Comparison of ENCODE assay signal across 13 mouse cellular contexts in the genomic region with DNA sequence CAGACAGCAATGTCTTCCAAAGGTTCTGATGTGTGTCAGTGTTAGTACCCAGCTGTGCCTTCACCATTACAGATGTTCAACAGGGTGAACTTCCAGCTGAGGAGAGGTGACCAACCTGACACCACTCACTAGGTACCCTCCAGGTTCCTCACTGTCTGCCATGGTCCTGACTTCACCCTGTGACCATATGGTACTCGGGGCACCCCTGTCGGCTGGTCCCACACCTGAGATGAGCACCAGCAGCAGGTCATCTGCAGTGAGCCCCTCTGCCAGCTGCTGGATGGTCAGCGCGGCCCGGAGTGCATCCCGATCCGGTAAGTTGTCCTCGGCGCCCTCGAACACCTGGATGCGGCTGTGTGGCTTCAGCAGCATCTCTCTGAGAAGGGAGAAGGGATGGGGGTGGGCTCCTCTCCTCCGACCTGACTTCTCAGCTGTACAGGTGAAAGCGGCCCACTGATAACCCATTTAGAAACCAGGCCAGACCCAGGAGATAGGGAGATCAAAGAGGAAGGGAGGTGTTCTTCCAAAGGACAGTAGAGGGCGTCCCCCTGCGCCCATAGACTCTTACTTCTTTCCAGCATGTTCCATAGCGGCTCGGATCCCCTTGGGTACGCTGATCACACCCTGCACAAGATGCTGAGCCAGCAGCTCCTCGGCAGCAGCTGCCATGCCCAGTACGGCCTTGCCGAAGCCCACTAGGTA. TPM values are rescaled to one million over a fixed set of nuclear protein-coding genes. Genes with fewer than 3 reads are reported as not detected.
DNase-seq lines count a peak whose midpoint lies in the region; ATAC-seq and TF ChIP-seq lines count a peak whose summit lies in the region.
"Had no signal": no experiment of that assay in that cellular context is flagged by ENCODE, and none has a peak within 500 bp of the region (broad histone marks: within the 10 kb centered on the region; RNA-seq: fewer than 3 reads in every experiment).

No protein-coding gene starts in this region.

- peak; percentile 29; the same call in 1 of the 2 replicates for TF ChIP-seq CTCF in intestine, postnatal 0 days (IDR thresholded peaks at IDR 0.05; ENCODE audit: low read depth)
- TF ChIP-seq CTCF in liver, postnatal 0 days (IDR thresholded peaks at IDR 0.05; ENCODE audit: low read depth), result peak; percentile 53

- ATAC-seq in intestine, postnatal 0 days, result no peak
- ATAC-seq in intestine, embryonic 15.5 days, result no peak
- ATAC-seq in forebrain, embryonic 12.5 days (ENCODE audit: low FRiP score), result peak; percentile 12; the same call in 1 of the 2 replicates
- ATAC-seq in liver, postnatal 0 days, result peak; percentile 8
- ATAC-seq in megakaryocyte progenitor cell, adult 5-6 weeks (replicated peaks; ENCODE audit: poor library complexity), result no peak

- H3K4me2 ChIP-seq in intestine, postnatal 0 days (replicated peaks; ENCODE audit: low read depth), result peak overlapping the region; percentile 46
- no peak overlapping the region for H3K4me2 ChIP-seq in intestine, embryonic 15.5 days (replicated peaks)
- H3K4me2 ChIP-seq in forebrain, embryonic 12.5 days, result no peak overlapping the region
- H3K4me2 ChIP-seq in liver, postnatal 0 days (ENCODE audit: low read depth, low read length), result peak overlapping the region; percentile 52
- H3K4me2 ChIP-seq: limb, embryonic 13.5 days; midbrain, embryonic 12.5 days had no signal

- no peaks in the 10 kb centered on the region for H3K9me3 ChIP-seq in intestine, postnatal 0 days (ENCODE audit: control insufficient read depth)
- H3K9me3 ChIP-seq in intestine, embryonic 15.5 days, result no peaks in the 10 kb centered on the region
- H3K9me3 ChIP-seq in forebrain, embryonic 12.5 days, result no peaks in the 10 kb centered on the region
- H3K9me3 ChIP-seq in liver, postnatal 0 days (ENCODE audit: low read length), result no peaks in the 10 kb centered on the region
- H3K9me3 ChIP-seq: embryonic facial prominence, embryonic 10.5 days; limb, embryonic 13.5 days; midbrain, embryonic 12.5 days had no signal

- DNase-seq in kidney, adult 9 months, result peak; percentile 72
- DNase-seq in liver, postnatal 0 days, result no peak
- no peak for DNase-seq in cerebellum, adult 11 months
- DNase-seq in layer of hippocampus, adult 11-12 months (ENCODE audit: low spot score), result no peak
- DNase-seq: adrenal gland, adult 8-10 months had no signal

- no peaks in the 10 kb centered on the region for H3K36me3 ChIP-seq in intestine, postnatal 0 days (ENCODE audit: control insufficient read depth, insufficient read depth)
- H3K36me3 ChIP-seq in intestine, embryonic 15.5 days, result no peaks in the 10 kb centered on the region
- H3K36me3 ChIP-seq in forebrain, embryonic 12.5 days (replicated peaks), result peaks cover 21% of the 10 kb centered on the region
- H3K36me3 ChIP-seq in liver, postnatal 0 days (replicated peaks; ENCODE audit: insufficient read depth, low read length), result no peaks in the 10 kb centered on the region; the same call in 1 of the 2 replicates
- H3K36me3 ChIP-seq: limb, embryonic 13.5 days had no signal

- peak overlapping the region; percentile 29 for H3K4me3 ChIP-seq in intestine, postnatal 0 days (ENCODE audit: low read depth, low read length)
- no peak overlapping the region for H3K4me3 ChIP-seq in intestine, embryonic 15.5 days (replicated peaks)
- no peak overlapping the region for H3K4me3 ChIP-seq in forebrain, embryonic 12.5 days (replicated peaks)
- peak overlapping the region; percentile 35 for H3K4me3 ChIP-seq in liver, postnatal 0 days (ENCODE audit: low read depth, low read length)
- H3K4me3 ChIP-seq: embryonic facial prominence, embryonic 10.5 days; limb, embryonic 13.5 days; midbrain, embryonic 12.5 days had no signal

- H3K4me1 ChIP-seq in intestine, postnatal 0 days (replicated peaks; ENCODE audit: control insufficient read depth, insufficient read depth, low read length), result no peaks in the 10 kb centered on the region
- no peaks in the 10 kb centered on the region; the same call in 1 of the 2 replicates for H3K4me1 ChIP-seq in intestine, embryonic 15.5 days (replicated peaks)
- peaks cover 39% of the 10 kb centered on the region for H3K4me1 ChIP-seq in forebrain, embryonic 12.5 days
- peaks cover 11% of the 10 kb centered on the region for H3K4me1 ChIP-seq in liver, postnatal 0 days (ENCODE audit: insufficient read depth)

- H3K9ac ChIP-seq in intestine, postnatal 0 days (ENCODE audit: low read depth, low read length), result 0 out of 2 replicates have a peak overlapping the region, but pooled peaks have one; percentile 22
- no peak overlapping the region for H3K9ac ChIP-seq in intestine, embryonic 15.5 days
- peak overlapping the region; percentile 13; the same call in 1 of the 2 replicates for H3K9ac ChIP-seq in forebrain, embryonic 12.5 days
- H3K9ac ChIP-seq in liver, postnatal 0 days (replicated peaks), result peak overlapping the region; percentile 69
- H3K9ac ChIP-seq: limb, embryonic 13.5 days; midbrain, embryonic 12.5 days had no signal

- TF ChIP-seq EP300 in liver, postnatal 0 days (IDR thresholded peaks at IDR 0.05; ENCODE audit: low read depth), result no peak

- 82% methylated on average over 21 of the region's 21 CpGs for WGBS in intestine, postnatal 0 days
- 82% methylated on average over 21 of the region's 21 CpGs for WGBS in intestine, embryonic 15.5 days
- 78% methylated on average over 21 of the region's 21 CpGs for WGBS in forebrain, embryonic 12.5 days
- WGBS in liver, postnatal 0 days (ENCODE audit: insufficient replicate concordance), result 74% methylated on average over 21 of the region's 21 CpGs

- H3K27ac ChIP-seq in intestine, postnatal 0 days (ENCODE audit: low read depth, low read length), result no peak overlapping the region
- no peak overlapping the region for H3K27ac ChIP-seq in intestine, embryonic 15.5 days
- H3K27ac ChIP-seq in forebrain, embryonic 12.5 days, result 0 out of 2 replicates have a peak overlapping the region, but pooled peaks have one; percentile 5
- H3K27ac ChIP-seq in liver, postnatal 0 days (ENCODE audit: low read depth), result peak overlapping the region; percentile 93
- H3K27ac ChIP-seq: limb, embryonic 13.5 days had no signal

- no peaks in the 10 kb centered on the region for H3K27me3 ChIP-seq in intestine, postnatal 0 days (replicated peaks; ENCODE audit: control insufficient read depth, insufficient read depth, low read length)
- no peaks in the 10 kb centered on the region for H3K27me3 ChIP-seq in intestine, embryonic 15.5 days (replicated peaks)
- peaks cover 12% of the 10 kb centered on the region for H3K27me3 ChIP-seq in forebrain, embryonic 12.5 days
- H3K27me3 ChIP-seq in liver, postnatal 0 days (ENCODE audit: insufficient read depth, low read length), result no peaks in the 10 kb centered on the region
- H3K27me3 ChIP-seq: midbrain, embryonic 12.5 days; Patski had no signal

RNA-seq across cellular contexts. Expression of a gene that starts 0.9 kb away (rescaled TPM):
- 17.4 and 20.6 TPM in 2 replicates for polyA plus RNA-seq in intestine, postnatal 0 days (2015; fragmentation: Nextera tagmentation; extraction: Ambion mirVana)
- polyA plus RNA-seq in intestine, embryonic 15.5 days (2015; fragmentation: Nextera tagmentation; extraction: Ambion mirVana), result 3.4 and 4.3 TPM in 2 replicates
- polyA plus RNA-seq in forebrain, embryonic 12.5 days (2016; fragmentation: Nextera tagmentation; extraction: Ambion mirVana), result 9.1 and 10.2 TPM in 2 replicates
- polyA plus RNA-seq in liver, postnatal 0 days (2015; fragmentation: Nextera tagmentation; extraction: Ambion mirVana), result 41.4 and 46.5 TPM in 2 replicates
- total RNA-seq in megakaryocyte progenitor cell, adult 5-6 weeks (2015), result 0.37 and 0.39 TPM in 2 replicates
- 0.98 and 1.2 TPM in 2 replicates for total RNA-seq in megakaryocyte progenitor cell, adult 5-6 weeks (2017)

RNA-seq across cellular contexts. Expression of a gene that starts 13.7 kb away (rescaled TPM):
- polyA plus RNA-seq in intestine, postnatal 0 days (2015; fragmentation: Nextera tagmentation; extraction: Ambion mirVana), result 10.6 and 11.3 TPM in 2 replicates
- 16.5 and 19.0 TPM in 2 replicates for polyA plus RNA-seq in intestine, embryonic 15.5 days (2015; fragmentation: Nextera tagmentation; extraction: Ambion mirVana)
- polyA plus RNA-seq in forebrain, embryonic 12.5 days (2016; fragmentation: Nextera tagmentation; extraction: Ambion mirVana), result 38.1 and 41.2 TPM in 2 replicates
- 5.3 and 5.7 TPM in 2 replicates for polyA plus RNA-seq in liver, postnatal 0 days (2015; fragmentation: Nextera tagmentation; extraction: Ambion mirVana)
- 58.1 and 58.5 TPM in 2 replicates for total RNA-seq in megakaryocyte progenitor cell, adult 5-6 weeks (2015)
- total RNA-seq in megakaryocyte progenitor cell, adult 5-6 weeks (2017), result 63.6 and 72.5 TPM in 2 replicates

RNA-seq across cellular contexts. Expression of a gene that starts 42.5 kb away (rescaled TPM):
- 10.0 and 10.8 TPM in 2 replicates for polyA plus RNA-seq in intestine, postnatal 0 days (2015; fragmentation: Nextera tagmentation; extraction: Ambion mirVana)
- 30.4 and 31.7 TPM in 2 replicates for polyA plus RNA-seq in intestine, embryonic 15.5 days (2015; fragmentation: Nextera tagmentation; extraction: Ambion mirVana)
- polyA plus RNA-seq in forebrain, embryonic 12.5 days (2016; fragmentation: Nextera tagmentation; extraction: Ambion mirVana), result 29.6 and 33.3 TPM in 2 replicates
- polyA plus RNA-seq in liver, postnatal 0 days (2015; fragmentation: Nextera tagmentation; extraction: Ambion mirVana), result 11.0 and 11.1 TPM in 2 replicates
- total RNA-seq in megakaryocyte progenitor cell, adult 5-6 weeks (2015), result 14.3 and 16.9 TPM in 2 replicates
- 15.5 and 23.7 TPM in 2 replicates for total RNA-seq in megakaryocyte progenitor cell, adult 5-6 weeks (2017)

RNA-seq across cellular contexts. Expression of a gene that starts 45.8 kb away (rescaled TPM):
- 21.9 and 25.6 TPM in 2 replicates for polyA plus RNA-seq in intestine, postnatal 0 days (2015; fragmentation: Nextera tagmentation; extraction: Ambion mirVana)
- polyA plus RNA-seq in intestine, embryonic 15.5 days (2015; fragmentation: Nextera tagmentation; extraction: Ambion mirVana), result 51.5 and 52.5 TPM in 2 replicates
- polyA plus RNA-seq in forebrain, embryonic 12.5 days (2016; fragmentation: Nextera tagmentation; extraction: Ambion mirVana), result 53.9 and 59.3 TPM in 2 replicates
- polyA plus RNA-seq in liver, postnatal 0 days (2015; fragmentation: Nextera tagmentation; extraction: Ambion mirVana), result 22.4 and 23.0 TPM in 2 replicates
- total RNA-seq in megakaryocyte progenitor cell, adult 5-6 weeks (2015), result 45.1 and 46.4 TPM in 2 replicates
- total RNA-seq in megakaryocyte progenitor cell, adult 5-6 weeks (2017), result 67.5 and 80.6 TPM in 2 replicates

Comparison
In these comparisons a context has a peak if more than half of its experiments do, and no peak if none do; other contexts are left out.
1. H3K4me2 ChIP-seq: peak in intestine, postnatal 0 days (single experiment) and liver, postnatal 0 days (single experiment); none in intestine, embryonic 15.5 days (single experiment) and forebrain, embryonic 12.5 days (single experiment).
2. H3K4me3 ChIP-seq: peak in intestine, postnatal 0 days (single experiment) and liver, postnatal 0 days (single experiment); none in intestine, embryonic 15.5 days (single experiment) and forebrain, embryonic 12.5 days (single experiment).
3. ATAC-seq: peak in forebrain, embryonic 12.5 days (single experiment) and liver, postnatal 0 days (single experiment); none in intestine, postnatal 0 days (single experiment), intestine, embryonic 15.5 days (single experiment) and megakaryocyte progenitor cell, adult 5-6 weeks (single experiment).
4. H3K27ac ChIP-seq: peak in forebrain, embryonic 12.5 days (single experiment) and liver, postnatal 0 days (single experiment); none in intestine, postnatal 0 days (single experiment) and intestine, embryonic 15.5 days (single experiment).